Mouse (Mus musculus): ENCODE measurements around the gene Cct7. TPM values are rescaled to one million over a fixed set of nuclear protein-coding genes. Genes with fewer than 3 reads are reported as not detected.
A peak's percentile ranks its signal among the peaks of the same experiment; 100 is the strongest.

Cct7 gene
- polyA plus RNA-seq, 1 experiment from 2014 or later: 496 TPM

DNA sequence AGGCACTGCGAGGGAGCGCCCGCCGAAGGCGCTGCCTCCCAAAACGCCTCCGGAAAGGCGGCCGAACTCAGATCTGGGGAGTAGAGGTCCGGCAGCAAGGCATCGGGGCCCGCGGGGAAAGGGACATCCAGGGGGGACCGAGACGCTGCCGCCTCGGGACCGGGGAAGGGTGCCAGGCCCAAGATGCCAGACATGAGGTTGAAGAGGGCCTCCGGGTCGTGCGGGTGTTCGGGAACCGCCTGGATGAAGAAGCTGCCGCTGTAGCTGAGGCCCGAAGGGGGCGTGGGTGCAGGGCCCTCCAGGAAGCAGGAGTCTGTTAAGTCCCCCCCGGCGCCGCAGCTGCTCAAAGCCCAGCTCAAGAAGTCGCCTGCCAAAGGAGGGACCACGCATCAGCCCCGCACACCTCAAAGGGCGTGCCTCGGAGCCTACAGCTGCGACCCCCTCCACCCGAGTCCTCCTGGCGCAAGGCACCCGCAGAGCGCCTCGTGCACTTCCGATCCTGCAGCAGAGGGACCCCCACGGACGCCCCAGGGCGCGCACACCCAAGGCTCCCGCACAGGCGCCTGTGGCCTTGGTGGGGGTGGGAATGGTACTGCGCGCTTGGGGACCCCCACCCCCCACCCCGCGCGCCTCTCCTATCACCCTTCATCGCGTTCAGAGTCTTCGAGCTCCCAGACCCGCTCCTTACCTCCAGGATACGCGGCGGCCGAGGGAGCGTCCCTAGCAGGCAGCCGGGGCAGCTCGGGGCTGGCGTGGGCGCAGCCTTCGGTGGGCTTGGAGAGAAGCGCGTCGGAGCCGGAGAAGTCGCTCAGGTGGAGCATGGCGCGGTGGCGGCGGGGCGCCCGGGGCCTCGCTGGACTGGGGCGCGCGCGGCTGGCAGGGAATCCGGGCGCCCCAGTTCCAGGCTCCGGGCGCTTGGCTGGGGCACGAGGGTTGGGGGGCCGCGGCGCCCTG lies 61.5 kb downstream of the Cct7 start:
- peak overlapping the region; percentile 46 for H3K4me3 ChIP-seq (ENCODE audit: low read depth, low read length)
- H3K27me3 ChIP-seq (replicated peaks; ENCODE audit: control insufficient read depth, insufficient read depth, low read length): peaks cover 84% of the 10 kb centered on the region
- H3K9ac ChIP-seq (ENCODE audit: low read length): no peak overlapping the region; the same call in 1 of the 2 replicates
- no peak overlapping the region for H3K27ac ChIP-seq (ENCODE audit: low read depth)
- under 1% methylated on average over 84 of the region's 90 CpGs for WGBS
- peak; percentile 38 for ATAC-seq (replicated peaks; ENCODE audit: low FRiP score, low TSS enrichment, low read depth)
- H3K4me1 ChIP-seq (replicated peaks; ENCODE audit: control insufficient read depth, insufficient read depth, low read length): peaks cover 17% of the 10 kb centered on the region
- H3K4me2 ChIP-seq (ENCODE audit: low read length): peak overlapping the region; percentile 79
- H3K9me3 ChIP-seq (ENCODE audit: control insufficient read depth, low read length): no peaks in the 10 kb centered on the region
- H3K36me3 ChIP-seq (ENCODE audit: control insufficient read depth, insufficient read depth, low read length): no peaks in the 10 kb centered on the region
- peak; percentile 58 for DNase-seq (ENCODE audit: low spot score)

DNA sequence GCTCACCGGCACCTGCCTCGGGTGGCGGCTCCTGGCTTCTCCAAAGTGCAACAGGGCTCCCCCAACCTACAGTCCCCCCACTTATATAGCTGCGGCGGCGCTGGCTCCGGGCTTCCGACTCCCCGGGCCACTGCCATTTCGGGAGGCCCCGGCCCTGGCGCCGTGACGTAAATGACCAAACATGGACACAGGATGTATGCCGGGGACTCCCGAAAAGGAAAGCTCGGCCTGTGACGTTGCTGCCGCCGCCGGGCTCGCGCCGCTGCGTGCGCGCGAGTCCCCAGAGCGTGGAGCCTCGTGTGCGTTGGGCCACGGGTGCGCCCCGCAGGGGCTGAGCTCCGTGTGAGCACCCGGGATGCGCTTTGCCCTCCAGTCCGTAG lies 62.2 kb downstream of the Cct7 start, which contains the start of gene Egr4:
Egr4 (minus strand) TSS at position 59 of the 380 bp plus-strand sequence.
- peak within 1 kb of the TSS; percentile 79 for H3K4me2 ChIP-seq (ENCODE audit: low read length)
- peaks cover 17% of the 10 kb centered on the region for H3K4me1 ChIP-seq (replicated peaks; ENCODE audit: control insufficient read depth, insufficient read depth, low read length)
- no peak within 1 kb of the TSS for H3K27ac ChIP-seq (ENCODE audit: low read depth)
- H3K9me3 ChIP-seq (ENCODE audit: control insufficient read depth, low read length): no peaks in the 10 kb centered on the region
- H3K27me3 ChIP-seq (replicated peaks; ENCODE audit: control insufficient read depth, insufficient read depth, low read length): peaks cover 84% of the 10 kb centered on the region
- H3K9ac ChIP-seq (ENCODE audit: low read length): no peak within 1 kb of the TSS; the same call in 1 of the 2 replicates
- peak within 1 kb of the TSS; percentile 46 for H3K4me3 ChIP-seq (ENCODE audit: low read depth, low read length)
- WGBS: under 1% methylated on average over 38 of the region's 38 CpGs
- ATAC-seq (replicated peaks; ENCODE audit: low FRiP score, low TSS enrichment, low read depth) (peak; percentile 76), DNase-seq (ENCODE audit: low spot score) (peak; percentile 71)
- H3K36me3 ChIP-seq (ENCODE audit: control insufficient read depth, insufficient read depth, low read length): no peaks in the 10 kb centered on the region

DNA sequence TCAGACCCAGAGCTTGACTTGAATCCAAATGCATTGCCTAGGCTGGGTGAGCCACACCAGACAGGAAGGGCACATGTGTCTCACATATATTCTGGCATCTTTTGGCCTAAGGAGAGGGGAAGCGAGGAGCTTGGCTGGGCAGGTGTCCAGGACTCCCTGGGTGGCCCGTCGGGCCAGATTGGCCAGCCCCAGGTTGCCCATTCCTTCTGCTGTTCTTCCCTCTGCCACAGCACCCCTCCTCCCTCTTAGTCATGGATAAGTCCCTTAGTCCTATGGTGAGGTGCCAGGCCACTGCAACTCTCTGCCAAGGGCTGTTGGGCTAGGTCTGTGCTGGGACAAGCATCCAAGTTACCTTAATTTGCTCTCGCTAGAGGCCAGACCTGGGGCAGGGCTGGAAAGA lies 64.6 kb downstream of the Cct7 start:
- WGBS: 82% methylated on average over 4 of the region's 4 CpGs
- Histone ChIP-seq H3K4me2 (ENCODE audit: low read length) (no peak overlapping the region), H3K4me1 (replicated peaks; ENCODE audit: control insufficient read depth, insufficient read depth, low read length) (peaks cover 17% of the 10 kb centered on the region), H3K9me3 (ENCODE audit: control insufficient read depth, low read length) (no peaks in the 10 kb centered on the region), H3K9ac (ENCODE audit: low read length) (no peak overlapping the region), H3K4me3 (ENCODE audit: low read depth, low read length) (no peak overlapping the region), H3K27me3 (replicated peaks; ENCODE audit: control insufficient read depth, insufficient read depth, low read length) (peaks cover 63% of the 10 kb centered on the region), H3K36me3 (ENCODE audit: control insufficient read depth, insufficient read depth, low read length) (no peaks in the 10 kb centered on the region), H3K27ac (ENCODE audit: low read depth) (no peak overlapping the region)
- no peak for DNase-seq (ENCODE audit: low spot score)
- ATAC-seq (replicated peaks; ENCODE audit: low FRiP score, low TSS enrichment, low read depth): no peak

Other genes with a start within 250 kb of the Cct7 start
- gene Sfxn5, start 118.1 kb upstream of the Cct7 start, polyA plus RNA-seq (2014; fragmentation: Nextera tagmentation; extraction: Ambion mirVana): 6.3 and 8.3 TPM in 2 replicates
- 6.1 and 8.0 TPM in 2 replicates for gene Rab11fip5, start 76.9 kb upstream of the Cct7 start, polyA plus RNA-seq (2014; fragmentation: Nextera tagmentation; extraction: Ambion mirVana)
- not detected in 2 replicates for gene Noto, start 27.6 kb upstream of the Cct7 start, polyA plus RNA-seq (2014; fragmentation: Nextera tagmentation; extraction: Ambion mirVana)
- gene Smyd5, start 19.5 kb upstream of the Cct7 start, polyA plus RNA-seq (2014; fragmentation: Nextera tagmentation; extraction: Ambion mirVana): 56.5 and 59.3 TPM in 2 replicates
- gene Pradc1, start 456 bp downstream of the Cct7 start, polyA plus RNA-seq (2014; fragmentation: Nextera tagmentation; extraction: Ambion mirVana): 26.7 and 27.7 TPM in 2 replicates
- 0.36 and 0.45 TPM in 2 replicates for gene Fbxo41, start 51.5 kb downstream of the Cct7 start, polyA plus RNA-seq (2014; fragmentation: Nextera tagmentation; extraction: Ambion mirVana)
- gene Egr4, start 62.1 kb downstream of the Cct7 start, polyA plus RNA-seq (2014; fragmentation: Nextera tagmentation; extraction: Ambion mirVana): not detected in 2 replicates
- 6.0 and 6.5 TPM in 2 replicates for gene Alms1, start 136.0 kb downstream of the Cct7 start, polyA plus RNA-seq (2014; fragmentation: Nextera tagmentation; extraction: Ambion mirVana)

Data from intestine, embryonic 14.5 days (tissue).